Mouse (Mus musculus) embryonic fibroblast, embryonic 13.5 days (primary cell): Measurements from ENCODE around the gene Frat2.

Source experiments
- CTCF ChIP-seq: IDR thresholded peaks from 2 replicates; pipeline ENCODE4 v1.5.1; 2011; ENCODE audit warnings: mild to moderate bottlenecking, control low read depth, low read length, moderate library complexity, borderline replicate concordance; ENCODE audit not compliant: insufficient read depth
- POLR2A ChIP-seq: IDR thresholded peaks from 2 replicates; pipeline ENCODE4 v1.6.1; 2011; ENCODE audit warnings: low read depth, mild to moderate bottlenecking, control low read depth, low read length, moderate library complexity

DNA sequence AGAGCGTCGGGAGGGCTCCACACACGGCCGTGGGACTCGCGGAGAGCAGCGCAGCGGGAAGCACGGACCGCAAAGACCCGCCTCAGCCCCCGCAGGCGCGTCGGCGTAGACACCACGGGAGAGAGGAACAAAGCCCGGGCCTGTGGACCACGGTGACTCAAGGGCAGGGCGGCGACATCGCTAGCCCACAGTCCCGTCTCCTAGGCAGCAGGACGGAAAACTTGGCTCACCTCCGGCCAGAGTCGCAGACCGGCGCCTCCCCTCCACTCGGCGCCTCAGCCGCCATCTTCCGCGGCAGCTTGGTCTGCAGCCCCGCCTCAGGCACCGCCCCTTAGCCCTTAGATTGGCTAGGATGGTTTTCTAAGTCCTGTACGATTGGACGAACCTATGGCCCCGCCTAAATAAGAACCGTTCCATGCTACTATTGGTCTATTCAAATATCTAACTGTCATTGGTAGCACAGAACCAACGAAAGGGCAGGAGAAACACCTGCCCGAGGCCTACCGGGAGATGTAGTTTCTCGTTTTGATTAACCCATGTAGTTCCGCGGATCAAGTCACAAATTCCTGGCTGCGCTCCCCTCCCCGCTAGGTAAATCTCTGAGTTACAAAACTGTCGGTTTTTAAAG is 46.1 kb downstream of the Frat2 start, which contains the start of gene Arhgap19:
- TF ChIP-seq POLR2A: peak; percentile 81
- TF ChIP-seq CTCF: no peak
